Mouse (Mus musculus) gastrocnemius, postnatal 14 days (tissue): ENCODE results near the gene Ablim2. TPM values are rescaled to one million over a fixed set of nuclear protein-coding genes. Genes with fewer than 3 reads are reported as not detected.

ENCODE experiments used
- DNase-seq: peaks from one replicate; pipeline ENCODE4 v3.0.0; 2021; ENCODE audit warnings: mixed read lengths
- intact Hi-C: fragments of 180-260 bp; cut with DNase I; formaldehyde crosslinking; loops from one replicate; pipeline ENCODE4 v1.15.1; 2025; ENCODE audit warnings: low total_unique reads
- total RNA-seq, 2 experiments: library from RNA; stranded (reverse); gene quantifications; 2 replicates each; pipeline ENCODE4 v1.2.3; 2021

Ablim2 gene
- total RNA-seq, 2 experiments from 2014 or later = 36.0 to 41.7 TPM

- DNase-seq = peak; percentile 79
- intact Hi-C loops = no loop called here
These were observed 4.7 kb downstream of the Ablim2 start for GRCm38 (mm10) chr5:35762388-35762787.

- DNase-seq = peak; percentile 22
- intact Hi-C loops = no loop called here
These were observed 5.2 kb downstream of the Ablim2 start for GRCm38 (mm10) chr5:35762850-35763249.

- intact Hi-C loops = no loop called here
These were observed 8.2 kb downstream of the Ablim2 start for GRCm38 (mm10) chr5:35765909-35766308.

GRCm38 (mm10) chr5:35768525-35768924 lies 10.8 kb downstream of the Ablim2 start:
- intact Hi-C loops = no loop called here

More at GRCm38 (mm10) chr5:35765909-35766308, 8.2 kb downstream of the Ablim2 start:
- no peak for DNase-seq

GRCm38 (mm10) chr5:35768997-35769396 lies 11.3 kb downstream of the Ablim2 start:
- intact Hi-C loops = no loop called here
- no peak for DNase-seq

More at GRCm38 (mm10) chr5:35768525-35768924, 10.8 kb downstream of the Ablim2 start:
- DNase-seq = no peak

- intact Hi-C loops = no loop called here
- DNase-seq = no peak
These were observed 12.6 kb downstream of the Ablim2 start for GRCm38 (mm10) chr5:35770246-35770645.

GRCm38 (mm10) chr5:35770891-35771663 lies 13.4 kb downstream of the Ablim2 start:
- intact Hi-C loops = no loop called here
- DNase-seq = peak; percentile 61

- DNase-seq = no peak
- intact Hi-C loops = no loop called here
These were observed 15.8 kb downstream of the Ablim2 start for GRCm38 (mm10) chr5:35773274-35774136.

- intact Hi-C loops = no loop called here
- DNase-seq = no peak
These were observed 16.4 kb downstream of the Ablim2 start for GRCm38 (mm10) chr5:35774137-35774424.

GRCm38 (mm10) chr5:35781116-35781515 lies 23.4 kb downstream of the Ablim2 start:
- no peak for DNase-seq
- intact Hi-C loops = no loop called here

- no peak for DNase-seq
- intact Hi-C loops = no loop called here
These were observed 25.0 kb downstream of the Ablim2 start for GRCm38 (mm10) chr5:35782648-35783180.

GRCm38 (mm10) chr5:35785853-35786252 lies 28.2 kb downstream of the Ablim2 start:
- intact Hi-C loops = no loop called here
- DNase-seq = peak; percentile 78

- intact Hi-C loops = no loop called here
- DNase-seq = no peak
These were observed 30.2 kb downstream of the Ablim2 start for GRCm38 (mm10) chr5:35787847-35788246.

GRCm38 (mm10) chr5:35788719-35789118 lies 31.0 kb downstream of the Ablim2 start:
- intact Hi-C loops = no loop called here

GRCm38 (mm10) chr5:35789697-35790096 lies 32.0 kb downstream of the Ablim2 start:
- DNase-seq = no peak
- intact Hi-C loops = no loop called here

More at GRCm38 (mm10) chr5:35788719-35789118, 31.0 kb downstream of the Ablim2 start:
- no peak for DNase-seq

- DNase-seq = no peak
These were observed 32.8 kb downstream of the Ablim2 start for GRCm38 (mm10) chr5:35790387-35791065.

GRCm38 (mm10) chr5:35793971-35794370 lies 36.3 kb downstream of the Ablim2 start:
- peak; percentile 57 for DNase-seq
- intact Hi-C loops = no loop called here

More at GRCm38 (mm10) chr5:35790387-35791065, 32.8 kb downstream of the Ablim2 start:
- intact Hi-C loops = no loop called here

GRCm38 (mm10) chr5:35794942-35795341 lies 37.3 kb downstream of the Ablim2 start:
- intact Hi-C loops = loop anchor here (5.0 kb wide), 1 partner anchor 62 kb away; no protein-coding TSS in a partner anchor
- no peak for DNase-seq

GRCm38 (mm10) chr5:35795481-35796048 lies 37.9 kb downstream of the Ablim2 start:
- intact Hi-C loops = loop anchor here (5.0 kb wide), 1 partner anchor 62 kb away; no protein-coding TSS in a partner anchor
- peak; percentile 68 for DNase-seq
